Mouse (Mus musculus) intestine, embryonic 14.5 days (tissue): ENCODE measurements at regions not wholly inside any gene's neighbourhood (a gene's known extent, or its start where the extent isn't known, plus 50 kb on each side); places are given as distances from the start of the nearest gene placed in this dataset.

ENCODE experiments used
- ATAC-seq: fragments of 200-750 bp; cut with Nextera tagmentation; replicated peaks from 2 replicates; pipeline ENCODE4 v1.8.0; 2017; ENCODE audit warnings: low read depth, moderate number of reproducible peaks, moderate TSS enrichment, moderate library complexity; ENCODE audit not compliant: low FRiP score, low TSS enrichment
- DNase-seq: peaks from one replicate; pipeline ENCODE4 v3.0.0-alpha.2; 2018; ENCODE audit warnings: low spot score
- H3K27ac ChIP-seq: fragments of 300-500 bp; sonication (generic); 2 replicates; pipeline ENCODE4 v1.5.1; 2014; ENCODE audit warnings: low read depth, mild to moderate bottlenecking, control low read depth
- H3K27me3 ChIP-seq: fragments of 300-500 bp; sonication (generic); replicated peaks from 2 replicates; pipeline ENCODE4 v1.6.1; 2014; ENCODE audit warnings: low read length, control low read depth; ENCODE audit not compliant: control insufficient read depth, insufficient read depth
- H3K36me3 ChIP-seq: fragments of 300-500 bp; sonication (generic); 2 replicates; pipeline ENCODE4 v1.6.1; 2014; ENCODE audit warnings: low read length, control low read depth; ENCODE audit not compliant: control insufficient read depth, insufficient read depth
- H3K4me1 ChIP-seq: fragments of 300-500 bp; sonication (generic); replicated peaks from 2 replicates; pipeline ENCODE4 v1.6.1; 2014; ENCODE audit warnings: low read length, control low read depth, mixed read lengths; ENCODE audit not compliant: control insufficient read depth, insufficient read depth
- H3K4me2 ChIP-seq: fragments of 300-500 bp; sonication (generic); 2 replicates; pipeline ENCODE4 v1.6.1; 2014; ENCODE audit warnings: low read length
- H3K4me3 ChIP-seq: fragments of 300-500 bp; sonication (generic); 2 replicates; pipeline ENCODE4 v1.5.1; 2014; ENCODE audit warnings: low read depth, low read length, control low read depth, mixed read lengths
- H3K9ac ChIP-seq: fragments of 300-500 bp; sonication (generic); 2 replicates; pipeline ENCODE4 v1.6.1; 2014; ENCODE audit warnings: mild to moderate bottlenecking, low read length
- H3K9me3 ChIP-seq: fragments of 300-500 bp; sonication (generic); 2 replicates; pipeline ENCODE4 v1.6.1; 2016; ENCODE audit warnings: low read length, control low read depth; ENCODE audit not compliant: control insufficient read depth
- WGBS: fragments of 180-500 bp; shearing (Covaris S2); extraction: QIAGEN DNeasy Blood & Tissue Kit; methylation state at CpG from one replicate; pipeline ENCODE4 v1.1.7; 2014; 5-methylcytosine and 5-hydroxymethylcytosine counted together

DNA sequence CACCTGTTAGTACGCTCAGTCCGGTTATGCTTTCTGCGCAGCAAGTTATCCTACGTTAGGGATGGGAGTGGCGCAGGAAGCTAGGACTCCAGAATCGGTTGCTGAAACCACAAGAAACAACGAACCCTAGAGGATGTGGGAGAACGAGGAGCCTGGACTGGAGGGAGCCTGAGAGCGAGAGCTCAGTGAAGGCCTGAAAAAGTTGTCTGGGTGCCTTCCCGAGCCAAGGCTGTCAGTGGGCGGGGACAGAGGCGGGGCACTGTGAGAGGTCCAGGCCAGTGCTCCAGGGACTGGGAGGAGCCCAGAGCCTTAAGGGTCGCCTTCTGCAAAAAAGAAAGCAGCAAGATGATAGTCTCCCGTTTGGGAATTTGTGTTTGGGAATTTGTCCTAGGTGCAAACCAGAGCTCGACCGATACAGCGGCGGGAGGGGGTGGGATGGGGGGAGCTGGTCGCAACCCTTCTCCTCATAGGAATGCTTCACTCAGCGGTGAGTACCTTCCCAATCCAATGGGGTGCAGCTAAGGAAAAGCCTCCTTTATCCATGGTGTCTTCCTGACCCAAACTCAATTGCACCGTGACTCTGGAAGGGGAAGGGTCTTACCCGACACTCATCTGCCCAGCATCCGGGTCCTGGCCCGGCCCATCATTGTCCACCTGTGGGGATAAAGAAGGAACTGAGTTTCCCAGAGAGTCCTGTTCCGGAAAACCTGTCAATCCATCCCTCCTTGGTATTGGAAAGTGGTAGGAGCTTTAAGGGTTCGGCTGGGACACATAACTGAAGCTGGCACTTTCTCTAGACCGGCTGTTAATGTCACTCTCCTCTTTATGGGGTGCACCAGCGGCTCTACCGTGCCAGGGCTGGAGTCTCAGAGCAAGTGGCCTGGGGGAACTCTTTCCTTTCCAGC lies 453.6 kb upstream of the Tmem132c start:
- no peaks in the 10 kb centered on the region for H3K27me3 ChIP-seq
- no peak overlapping the region for H3K27ac ChIP-seq
- H3K4me3 ChIP-seq = peak overlapping the region; percentile 30
- no peaks in the 10 kb centered on the region for H3K36me3 ChIP-seq
- 3% methylated on average over 29 of the region's 29 CpGs for WGBS
- peak; percentile 79 for DNase-seq
- no peaks in the 10 kb centered on the region for H3K9me3 ChIP-seq
- peak; percentile 76 for ATAC-seq
- H3K9ac ChIP-seq = no peak overlapping the region; the same call in 1 of the 2 replicates
- H3K4me1 ChIP-seq = no peaks in the 10 kb centered on the region
- H3K4me2 ChIP-seq = peak overlapping the region; percentile 59

DNA sequence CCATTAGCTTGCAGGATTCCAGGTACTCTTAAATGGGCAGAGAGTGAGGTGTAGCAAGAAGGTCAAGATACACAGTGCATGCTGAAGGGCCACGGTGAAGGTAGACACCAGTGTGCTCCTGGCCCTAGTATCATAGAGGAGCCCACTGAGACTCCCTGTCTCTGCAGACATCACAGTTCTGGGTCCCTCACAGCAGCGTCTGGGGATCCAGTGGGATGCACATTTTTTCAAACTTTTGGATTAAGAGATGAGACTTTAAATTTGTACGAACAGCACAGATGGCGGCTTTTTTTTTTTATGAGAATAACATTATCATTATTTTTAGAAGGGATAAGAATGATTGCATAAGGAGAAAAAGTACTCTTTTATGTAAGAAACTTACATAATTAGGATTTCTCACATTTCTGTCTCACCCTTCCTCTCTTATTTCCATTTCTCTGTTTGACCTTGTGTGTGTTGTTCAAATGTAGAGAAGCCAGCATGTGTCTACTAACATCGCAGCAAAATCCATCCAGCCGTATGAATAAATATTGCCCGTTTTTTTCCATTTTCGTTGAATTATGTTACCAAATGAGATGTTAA lies 441.8 kb upstream of the Tmem132c start:
- no peak for ATAC-seq
- Histone ChIP-seq H3K9me3 (no peaks in the 10 kb centered on the region), H3K27me3 (no peaks in the 10 kb centered on the region), H3K4me1 (no peaks in the 10 kb centered on the region), H3K4me3 (no peak overlapping the region), H3K36me3 (no peaks in the 10 kb centered on the region), H3K27ac (no peak overlapping the region), H3K9ac (no peak overlapping the region), H3K4me2 (no peak overlapping the region)
- WGBS = 87% methylated on average over 8 of the region's 8 CpGs
- DNase-seq = no peak

DNA sequence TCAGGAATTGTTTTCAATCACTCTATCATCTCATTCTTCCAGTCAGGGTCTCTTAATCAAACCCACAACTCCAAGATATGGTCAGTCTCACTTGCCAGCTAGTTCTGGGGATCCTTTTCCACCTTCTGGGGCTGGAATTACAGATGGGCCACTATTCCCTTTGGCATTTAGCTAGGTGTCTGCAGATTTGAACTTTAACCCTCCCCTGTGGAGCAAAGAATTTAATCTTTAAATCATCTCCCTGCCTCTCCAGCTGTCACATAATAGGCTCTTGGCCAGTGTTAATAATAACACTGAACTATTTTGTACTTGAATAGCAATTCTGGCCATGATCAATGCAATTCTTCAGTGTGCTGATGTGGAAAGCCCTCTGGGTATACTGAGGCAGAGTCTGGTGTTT lies 435.0 kb upstream of the Tmem132c start:
- ATAC-seq = no peak
- H3K9me3 ChIP-seq = no peaks in the 10 kb centered on the region; the same call in 1 of the 2 replicates
- no peak overlapping the region for H3K4me2 ChIP-seq
- no peaks in the 10 kb centered on the region for H3K36me3 ChIP-seq
- DNase-seq = no peak
- no peak overlapping the region for H3K9ac ChIP-seq
- H3K27ac ChIP-seq = no peak overlapping the region
- H3K4me1 ChIP-seq = no peaks in the 10 kb centered on the region
- no peaks in the 10 kb centered on the region for H3K27me3 ChIP-seq
- H3K4me3 ChIP-seq = no peak overlapping the region

DNA sequence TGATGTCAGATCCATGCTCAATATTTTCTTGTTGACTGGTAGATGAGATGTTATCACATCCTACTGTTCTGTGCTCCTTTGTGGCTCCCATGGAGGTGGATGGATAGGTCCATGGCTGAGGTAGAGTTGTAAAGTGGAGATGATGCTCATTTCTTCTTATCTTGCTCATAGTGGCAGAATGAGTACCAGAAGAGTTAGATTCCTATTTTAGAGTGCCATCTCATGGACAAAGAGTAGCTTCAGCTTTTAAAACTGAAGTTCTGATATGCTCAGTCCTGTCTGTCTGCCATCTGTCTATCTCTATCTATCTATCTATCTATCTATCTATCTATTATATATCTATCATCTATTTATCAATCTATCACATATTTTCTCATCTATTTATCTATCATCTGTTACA lies 425.5 kb upstream of the Tmem132c start:
- ATAC-seq = no peak

DNA sequence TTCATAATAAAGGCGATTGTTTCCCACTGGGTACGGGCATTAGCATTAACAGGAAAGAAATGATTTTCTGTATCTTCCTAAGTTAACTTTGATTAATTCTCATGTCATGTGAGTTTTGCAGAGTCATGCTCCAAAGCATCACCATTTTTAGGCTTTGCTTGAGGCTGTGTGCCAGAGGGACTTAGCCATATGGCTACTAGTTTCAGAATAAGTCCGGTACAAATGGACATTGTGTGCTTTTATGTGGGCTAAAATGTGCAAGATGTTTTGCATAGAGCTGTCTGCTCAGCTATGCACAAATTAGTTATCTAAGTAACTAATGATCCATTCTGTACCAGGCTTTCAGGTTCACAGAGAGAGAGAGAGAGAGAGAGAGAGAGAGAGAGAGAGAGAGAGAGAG lies 406.2 kb upstream of the Tmem132c start:
- Histone ChIP-seq H3K27me3 (no peaks in the 10 kb centered on the region), H3K4me2 (no peak overlapping the region), H3K4me1 (no peaks in the 10 kb centered on the region), H3K36me3 (no peaks in the 10 kb centered on the region), H3K9ac (no peak overlapping the region), H3K9me3 (no peaks in the 10 kb centered on the region), H3K27ac (no peak overlapping the region), H3K4me3 (no peak overlapping the region)
- ATAC-seq (no peak), DNase-seq (no peak)
- 93% methylated on average over 3 of the region's 3 CpGs for WGBS

More for the DNA sequence above, 425.5 kb upstream of the Tmem132c start:
- no peaks in the 10 kb centered on the region; the same call in 1 of the 2 replicates for H3K9me3 ChIP-seq
- H3K9ac ChIP-seq = no peak overlapping the region
- H3K27ac ChIP-seq = no peak overlapping the region
- no peak for DNase-seq
- H3K4me1 ChIP-seq = no peaks in the 10 kb centered on the region
- H3K36me3 ChIP-seq = no peaks in the 10 kb centered on the region
- H3K4me3 ChIP-seq = no peak overlapping the region
- H3K27me3 ChIP-seq = no peaks in the 10 kb centered on the region
- no peak overlapping the region for H3K4me2 ChIP-seq

DNA sequence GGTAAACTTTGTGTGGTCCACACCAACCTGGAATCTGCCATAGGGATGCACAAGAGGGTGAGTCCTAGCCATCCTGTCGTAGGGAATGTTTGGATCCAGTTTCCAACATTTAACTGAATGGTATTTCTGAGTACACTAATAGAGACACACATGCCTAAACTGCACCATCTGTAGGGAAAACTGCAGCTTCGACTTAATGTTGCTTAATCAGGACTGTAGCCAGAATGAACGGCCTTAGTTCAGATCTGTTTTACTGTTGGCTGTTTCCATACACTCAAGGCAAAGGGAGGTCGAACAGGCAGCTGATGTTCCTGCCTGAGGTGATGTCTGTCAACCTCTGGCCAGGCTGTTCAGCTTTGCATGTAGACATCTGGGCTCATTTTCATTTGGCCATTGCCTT lies 399.0 kb upstream of the Tmem132c start:
- no peak for ATAC-seq
- 74% methylated on average over 4 of the region's 4 CpGs for WGBS
- no peaks in the 10 kb centered on the region for H3K27me3 ChIP-seq

DNA sequence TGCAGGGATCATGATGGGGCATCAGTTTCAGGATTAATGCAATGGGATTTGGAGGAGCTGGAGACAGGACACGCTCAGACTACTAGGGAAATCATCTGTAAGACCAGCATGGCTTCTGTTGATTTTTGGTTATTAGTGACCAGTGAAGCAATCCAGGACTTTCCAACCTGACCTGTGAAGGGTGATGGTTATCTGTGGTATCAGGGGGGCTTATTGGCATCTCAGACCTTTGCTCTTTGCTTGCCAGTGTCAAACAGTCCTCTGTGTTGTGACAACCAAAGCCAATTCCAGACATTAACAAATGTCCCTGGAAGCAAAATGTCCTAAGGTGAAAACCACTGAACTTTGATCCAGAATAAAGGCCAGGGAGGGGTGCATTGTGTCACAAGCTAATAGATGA lies 379.5 kb upstream of the Tmem132c start:
- Histone ChIP-seq H3K4me2 (no peak overlapping the region), H3K9ac (no peak overlapping the region), H3K4me3 (no peak overlapping the region), H3K27me3 (no peaks in the 10 kb centered on the region), H3K36me3 (no peaks in the 10 kb centered on the region), H3K27ac (no peak overlapping the region), H3K4me1 (no peaks in the 10 kb centered on the region), H3K9me3 (no peaks in the 10 kb centered on the region)
- DNase-seq (no peak), ATAC-seq (no peak)
- 83% methylated on average over 1 of the region's 1 CpGs for WGBS

More for the DNA sequence above, 399.0 kb upstream of the Tmem132c start:
- Histone ChIP-seq H3K27ac (no peak overlapping the region), H3K9ac (no peak overlapping the region), H3K4me2 (no peak overlapping the region), H3K4me1 (no peaks in the 10 kb centered on the region), H3K4me3 (no peak overlapping the region), H3K36me3 (no peaks in the 10 kb centered on the region), H3K9me3 (no peaks in the 10 kb centered on the region)
- DNase-seq = no peak

DNA sequence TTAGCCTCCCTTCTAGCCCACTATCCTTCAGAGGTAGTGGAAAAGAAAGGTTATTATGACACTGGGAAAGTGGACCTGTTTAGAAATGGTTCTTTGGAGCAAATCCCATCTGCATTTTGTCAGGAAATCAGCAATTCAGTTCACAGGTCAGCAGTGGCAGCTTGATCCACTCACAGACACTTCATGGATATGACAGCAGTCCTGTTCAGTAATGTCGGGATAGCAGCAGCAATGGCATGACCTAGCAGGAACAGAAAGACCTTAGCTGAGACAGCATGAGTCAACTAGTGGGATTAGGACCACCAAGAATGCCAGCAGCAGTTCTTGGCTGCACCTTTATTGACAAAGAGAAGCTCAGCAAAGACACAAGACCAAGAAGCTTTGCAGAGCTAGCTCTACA lies 365.8 kb upstream of the Tmem132c start:
- H3K9ac ChIP-seq = no peak overlapping the region
- DNase-seq = no peak
- no peaks in the 10 kb centered on the region for H3K9me3 ChIP-seq
- no peaks in the 10 kb centered on the region for H3K27me3 ChIP-seq
- no peak overlapping the region for H3K27ac ChIP-seq
- H3K4me1 ChIP-seq = no peaks in the 10 kb centered on the region
- 82% methylated on average over 1 of the region's 1 CpGs for WGBS
- no peaks in the 10 kb centered on the region for H3K36me3 ChIP-seq
- H3K4me2 ChIP-seq = no peak overlapping the region
- H3K4me3 ChIP-seq = no peak overlapping the region
- no peak for ATAC-seq

DNA sequence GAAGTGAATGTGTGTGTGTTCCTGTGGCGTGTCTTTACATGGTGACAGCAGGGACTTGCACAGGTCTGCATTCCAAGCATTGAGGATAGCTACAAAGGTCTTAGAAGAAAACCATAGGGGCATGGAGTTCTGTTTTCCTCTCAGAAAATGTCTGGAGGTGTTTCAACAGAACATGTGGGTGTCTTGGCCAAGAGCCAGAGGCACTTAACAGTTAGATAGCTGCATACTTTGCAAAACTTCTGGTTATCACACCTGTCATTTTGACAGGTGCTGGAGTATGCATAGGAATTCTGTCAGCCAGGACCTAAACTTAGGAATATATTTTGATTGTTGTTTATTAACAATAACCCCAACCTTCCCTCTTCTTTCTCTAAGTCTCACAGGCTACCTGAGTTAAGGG lies 350.9 kb upstream of the Tmem132c start:
- Histone ChIP-seq H3K4me3 (no peak overlapping the region), H3K36me3 (no peaks in the 10 kb centered on the region), H3K9me3 (no peaks in the 10 kb centered on the region), H3K27ac (no peak overlapping the region), H3K9ac (no peak overlapping the region), H3K27me3 (no peaks in the 10 kb centered on the region), H3K4me1 (no peaks in the 10 kb centered on the region), H3K4me2 (no peak overlapping the region)
- no peak for ATAC-seq
- DNase-seq = no peak
- 68% methylated on average over 1 of the region's 1 CpGs for WGBS
